Mouse (Mus musculus) layer of hippocampus, postnatal 10 days (tissue): Measurements from ENCODE around the gene Arhgef25. TPM values are rescaled to one million over a fixed set of nuclear protein-coding genes. Genes with fewer than 3 reads are reported as not detected.
A peak's percentile ranks its signal among the peaks of the same experiment; 100 is the strongest.

Experiments used
- DNase-seq, 2 experiments: peaks; one replicate each; pipeline ENCODE4 v3.0.0; 2021; ENCODE audit warnings: low spot score in 2 of 2
- total RNA-seq, 2 experiments: library from RNA; stranded (reverse); gene quantifications; 2 replicates each; pipeline ENCODE4 v1.2.3; 2021

Arhgef25 gene
- total RNA-seq, 2 experiments from 2014 or later: 125 to 132 TPM

DNA sequence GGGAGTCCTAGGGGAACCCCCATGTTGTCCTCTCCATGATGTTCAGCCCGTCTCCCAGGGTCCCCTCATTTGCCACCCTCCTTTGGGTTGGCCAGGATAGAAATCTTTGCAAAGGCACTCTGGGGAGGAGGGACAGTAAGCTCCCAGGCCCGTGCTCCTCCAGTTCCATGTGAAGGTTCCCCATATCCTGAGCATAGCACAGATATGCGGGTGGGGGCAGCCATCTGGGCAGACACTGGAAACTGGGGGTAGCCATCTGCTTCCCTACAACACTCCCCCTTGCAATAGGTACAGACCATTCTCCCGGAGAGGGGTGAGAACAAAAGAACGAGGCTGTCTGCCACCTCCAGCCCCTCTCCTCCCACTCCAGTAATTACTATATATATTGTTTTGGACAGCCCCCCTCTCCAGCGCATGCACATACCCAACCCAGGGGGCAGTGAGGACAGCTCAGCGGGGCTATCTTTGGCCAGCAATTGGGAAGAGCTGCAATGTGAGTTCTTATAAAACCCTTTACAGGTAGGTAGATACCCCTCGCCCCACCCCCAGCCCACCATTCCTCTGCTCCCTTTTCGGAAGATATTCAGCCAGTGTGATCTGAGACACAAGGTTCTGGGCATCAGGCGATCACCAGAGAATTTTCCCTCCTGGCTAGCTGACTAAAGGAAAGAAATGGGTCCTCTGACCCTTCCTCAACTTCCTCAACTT is 2.4 kb downstream of the Arhgef25 start:
- DNase-seq: peak; percentile 56 to 70

DNA sequence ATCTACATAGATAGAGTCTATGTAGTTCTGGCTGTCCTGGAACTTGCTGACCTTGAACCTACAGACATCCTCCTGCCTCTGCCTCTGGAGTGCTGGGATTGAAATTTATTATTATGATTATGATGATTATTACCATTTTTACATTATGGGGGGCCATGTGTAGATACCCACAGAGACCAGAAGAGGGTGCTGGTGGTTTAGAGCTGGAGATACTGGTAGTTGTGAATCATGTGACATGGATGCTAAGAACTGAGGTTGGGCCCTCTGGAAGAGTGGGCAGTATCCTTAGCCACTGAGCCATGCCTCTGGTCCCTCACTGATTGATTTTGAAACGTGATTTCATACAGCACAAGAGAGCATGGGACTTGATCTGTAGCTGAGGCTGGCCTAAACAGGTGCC is 3.4 kb downstream of the Arhgef25 start:
- no peak for DNase-seq

- no peak for DNase-seq
Measured at GRCm38 (mm10) chr10:127185506-127185905, 4.4 kb downstream of the Arhgef25 start.

- no peak for DNase-seq
Measured at GRCm38 (mm10) chr10:127185101-127185500, 4.8 kb downstream of the Arhgef25 start.

- no peak for DNase-seq
Measured at GRCm38 (mm10) chr10:127183759-127184158, 6.1 kb downstream of the Arhgef25 start.

DNA sequence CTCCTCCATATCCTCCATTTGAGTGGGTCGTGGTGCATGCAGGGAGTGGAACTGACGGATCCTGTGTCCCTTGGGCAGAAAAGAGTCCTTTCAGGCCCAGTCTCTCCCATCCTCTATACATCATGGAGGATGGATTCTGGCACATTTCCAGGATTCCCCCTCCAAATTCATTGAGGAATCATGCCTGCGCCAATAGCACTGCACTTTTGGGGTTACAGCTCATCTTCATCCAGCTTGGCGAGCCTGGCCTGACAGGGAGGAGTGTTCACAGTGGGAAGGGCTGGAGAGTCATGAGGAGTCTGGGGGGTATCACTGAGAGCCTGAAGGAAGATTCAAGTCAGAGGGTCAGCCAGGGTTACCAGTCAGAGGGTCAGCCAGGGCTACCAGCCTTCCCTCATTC is 7.3 kb downstream of the Arhgef25 start:
- DNase-seq: no peak

DNA sequence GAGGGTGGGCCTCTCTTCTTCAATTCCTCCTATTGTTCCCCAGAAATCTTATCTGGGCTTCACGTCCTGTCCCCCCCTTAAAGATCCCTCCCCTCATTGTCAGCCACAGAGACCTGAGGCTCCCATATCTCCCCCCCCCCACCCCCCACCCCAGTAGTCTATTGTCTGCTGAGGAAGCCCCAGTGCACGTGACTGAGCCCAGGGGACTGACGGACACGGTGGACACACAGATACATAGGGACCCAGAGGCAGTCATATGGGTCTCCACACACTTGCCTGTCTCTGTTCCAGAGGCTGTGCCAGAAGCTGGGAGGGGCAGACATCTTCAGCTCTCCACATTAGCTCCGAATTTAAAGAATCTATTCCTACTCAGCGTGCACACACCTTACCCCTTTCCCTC is 8.3 kb downstream of the Arhgef25 start:
- DNase-seq: no peak

DNA sequence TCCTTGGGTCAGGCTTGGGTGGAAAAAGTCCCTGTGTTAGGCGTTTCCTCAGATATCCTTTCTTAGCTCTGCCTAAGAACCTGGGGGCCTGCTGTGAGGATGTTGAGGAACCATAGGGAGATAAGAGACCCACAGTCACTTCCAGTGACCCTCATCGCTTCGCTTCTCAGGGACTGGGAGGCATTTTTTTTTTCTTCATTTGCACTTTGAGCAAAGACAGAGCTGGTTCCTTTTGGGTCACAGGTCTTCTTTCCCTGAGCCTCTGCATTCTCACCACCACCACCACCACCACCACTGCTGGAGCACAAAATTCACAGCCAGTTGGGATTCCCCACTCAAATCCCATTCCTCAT is 9.2 kb downstream of the Arhgef25 start:
- no peak for DNase-seq

DNA sequence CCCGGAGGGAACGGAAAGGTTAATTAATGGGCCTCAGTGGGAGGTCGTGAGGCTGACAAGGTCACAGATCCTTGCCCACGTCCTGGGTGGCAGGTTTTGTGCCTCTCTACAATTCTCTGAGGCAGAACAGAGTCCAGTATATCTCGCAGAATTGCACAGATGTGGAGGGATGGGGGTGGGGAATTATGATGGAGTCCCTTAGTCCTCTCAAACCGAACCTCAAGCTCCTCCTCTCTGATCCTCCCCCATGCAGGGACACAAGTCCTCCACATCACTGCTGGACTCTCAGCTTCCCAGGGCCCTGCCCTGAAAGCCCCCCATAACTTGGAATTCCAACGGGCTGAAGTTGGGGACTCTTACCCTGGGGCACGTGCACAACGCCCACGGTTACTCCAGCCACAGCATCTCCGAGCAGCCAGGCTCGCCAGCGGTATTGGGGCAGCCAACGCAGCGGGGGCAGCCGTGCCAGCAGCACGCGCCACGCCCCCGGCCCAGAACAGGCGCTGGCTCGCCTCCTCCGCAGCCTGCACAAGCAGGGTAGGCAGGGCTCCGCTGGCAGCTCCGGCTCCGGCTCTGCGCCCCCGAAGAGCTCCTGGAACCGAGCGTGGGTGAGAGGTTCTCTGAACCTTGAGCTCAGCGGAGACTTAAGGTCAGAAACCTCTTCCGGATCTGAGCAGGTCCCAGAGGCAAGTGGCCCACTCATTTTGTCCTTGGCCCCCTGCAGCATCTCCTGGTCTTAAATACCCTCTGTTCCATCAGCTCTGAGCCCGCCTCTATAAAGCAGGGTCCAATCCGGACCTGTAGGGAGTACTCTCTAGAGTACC is 9.8 kb downstream of the Arhgef25 start, which contains the start of gene Slc26a10:
Gene Slc26a10, minus strand, starts transcription at position 775 of the 824 bp plus-strand sequence.
- peak in 1 of 2 experiments; percentile 64 for DNase-seq

DNA sequence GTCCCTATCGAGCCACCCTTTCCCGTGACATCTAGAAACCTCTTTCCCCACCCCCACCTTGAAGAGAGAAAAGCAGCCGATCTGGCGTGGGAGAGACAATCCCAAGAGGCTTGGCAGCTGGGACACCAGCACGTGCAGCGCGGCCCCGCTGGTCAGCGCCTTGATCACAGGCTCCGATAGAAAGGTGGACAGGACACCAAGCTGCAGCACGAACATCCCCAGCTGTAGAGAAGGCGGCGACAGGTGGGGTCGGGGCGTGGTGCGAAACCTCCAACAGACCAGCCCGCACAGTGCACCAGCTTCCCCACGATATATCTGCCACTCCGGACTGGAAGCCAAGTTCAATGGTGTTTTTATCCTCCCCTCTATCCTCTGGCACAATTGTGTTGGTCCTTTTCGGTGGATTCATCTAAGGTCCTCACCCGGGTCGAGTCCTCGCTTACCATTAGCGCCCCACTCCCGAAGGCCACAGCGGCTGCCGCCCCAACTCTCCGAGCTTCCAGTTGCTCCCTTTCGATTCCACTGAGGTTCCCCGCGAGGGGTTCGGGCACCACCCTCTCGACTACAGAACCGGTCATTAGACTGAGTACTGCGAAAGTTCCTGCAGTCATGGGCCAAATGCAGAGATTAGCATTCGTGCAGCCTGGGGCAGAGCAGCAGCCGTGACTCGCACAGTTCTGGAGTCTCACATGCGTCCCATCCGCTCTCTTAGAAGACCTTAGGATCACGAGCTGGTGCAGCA is 11.4 kb downstream of the Arhgef25 start:
- DNase-seq: peak in 1 of 2 experiments; percentile 20

DNA sequence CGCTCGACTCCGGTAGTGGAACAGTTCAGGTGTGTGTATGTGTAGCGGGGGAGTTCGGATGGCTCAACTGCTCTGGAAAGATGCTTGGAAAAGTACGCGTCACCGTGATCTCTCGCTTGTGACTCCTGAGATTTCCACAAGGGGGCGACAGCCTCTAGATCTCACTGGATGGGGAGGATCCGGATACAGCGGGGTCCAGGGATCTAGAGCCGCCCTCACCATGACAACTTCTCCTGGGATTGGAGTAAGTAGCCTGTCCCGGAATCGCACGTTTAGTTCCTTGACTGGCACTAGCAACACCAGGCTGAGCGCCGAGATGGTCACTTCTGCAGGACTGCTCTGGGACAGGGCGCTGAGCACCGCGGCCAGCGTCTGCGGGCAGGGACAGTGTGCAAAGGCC is 12.2 kb downstream of the Arhgef25 start:
- DNase-seq: peak; percentile 85 to 87

- peak in 1 of 2 experiments; percentile 3 for DNase-seq
Measured at GRCm38 (mm10) chr10:127177235-127177634, 12.6 kb downstream of the Arhgef25 start.

DNA sequence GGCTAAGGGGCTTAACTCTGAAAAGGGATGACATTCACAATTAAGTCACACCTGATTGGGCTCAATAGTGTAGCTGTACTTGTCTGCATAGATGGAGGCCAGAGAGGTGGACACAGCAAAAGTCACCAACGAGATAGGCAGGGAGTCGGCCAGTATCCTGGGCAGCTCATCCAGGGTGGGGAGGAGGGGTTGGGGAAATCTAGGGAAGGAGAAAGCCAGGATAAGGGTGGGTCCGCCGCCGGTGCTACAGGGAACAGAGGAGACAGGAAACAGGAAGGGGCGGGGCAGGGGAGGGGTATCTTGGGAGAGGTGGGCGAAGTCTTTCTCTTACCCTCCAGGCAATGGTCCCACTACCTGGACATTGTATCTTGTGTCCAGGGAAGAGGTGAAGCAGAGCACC is 13.1 kb downstream of the Arhgef25 start:
- no peak for DNase-seq

DNA sequence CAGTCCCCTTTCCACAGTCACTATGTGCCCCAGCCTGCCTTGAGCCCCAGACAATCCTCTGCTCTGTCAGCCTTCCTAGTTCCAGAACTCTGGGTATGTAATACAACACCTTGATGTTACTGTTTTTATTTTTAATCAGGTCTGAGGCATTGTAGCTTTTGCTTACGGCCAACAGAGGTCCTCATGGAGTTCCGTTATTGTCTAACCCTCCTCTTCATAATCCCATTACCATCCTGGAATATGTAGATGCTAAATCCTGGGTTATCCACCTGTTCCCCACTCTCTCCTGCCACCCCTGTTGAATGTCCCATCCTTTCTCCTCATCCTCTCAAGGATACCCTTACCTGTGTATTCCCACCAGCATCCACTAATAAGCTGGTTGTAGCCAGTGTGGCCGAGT is 13.7 kb downstream of the Arhgef25 start:
- DNase-seq: peak in 1 of 2 experiments; percentile 2

DNA sequence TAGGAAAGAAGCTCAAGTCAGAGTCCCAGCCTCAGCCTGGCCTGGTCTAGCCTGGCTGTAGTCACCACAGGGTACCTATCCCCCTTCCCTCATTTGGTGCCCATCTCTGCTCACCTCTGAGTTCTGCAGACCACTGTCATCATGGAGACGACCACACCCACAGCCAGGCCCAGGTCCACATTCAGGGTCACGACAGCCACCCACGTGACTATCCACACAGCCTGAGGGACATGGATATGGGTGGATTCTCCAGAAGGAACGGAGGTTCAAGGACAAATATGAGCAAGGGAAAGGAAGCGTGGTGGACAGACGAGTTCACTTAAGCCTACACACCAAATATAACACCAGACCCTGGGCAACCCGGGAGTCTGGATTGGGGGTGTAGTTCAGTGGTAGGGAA is 15.7 kb downstream of the Arhgef25 start:
- DNase-seq: peak in 1 of 2 experiments; percentile 4

DNA sequence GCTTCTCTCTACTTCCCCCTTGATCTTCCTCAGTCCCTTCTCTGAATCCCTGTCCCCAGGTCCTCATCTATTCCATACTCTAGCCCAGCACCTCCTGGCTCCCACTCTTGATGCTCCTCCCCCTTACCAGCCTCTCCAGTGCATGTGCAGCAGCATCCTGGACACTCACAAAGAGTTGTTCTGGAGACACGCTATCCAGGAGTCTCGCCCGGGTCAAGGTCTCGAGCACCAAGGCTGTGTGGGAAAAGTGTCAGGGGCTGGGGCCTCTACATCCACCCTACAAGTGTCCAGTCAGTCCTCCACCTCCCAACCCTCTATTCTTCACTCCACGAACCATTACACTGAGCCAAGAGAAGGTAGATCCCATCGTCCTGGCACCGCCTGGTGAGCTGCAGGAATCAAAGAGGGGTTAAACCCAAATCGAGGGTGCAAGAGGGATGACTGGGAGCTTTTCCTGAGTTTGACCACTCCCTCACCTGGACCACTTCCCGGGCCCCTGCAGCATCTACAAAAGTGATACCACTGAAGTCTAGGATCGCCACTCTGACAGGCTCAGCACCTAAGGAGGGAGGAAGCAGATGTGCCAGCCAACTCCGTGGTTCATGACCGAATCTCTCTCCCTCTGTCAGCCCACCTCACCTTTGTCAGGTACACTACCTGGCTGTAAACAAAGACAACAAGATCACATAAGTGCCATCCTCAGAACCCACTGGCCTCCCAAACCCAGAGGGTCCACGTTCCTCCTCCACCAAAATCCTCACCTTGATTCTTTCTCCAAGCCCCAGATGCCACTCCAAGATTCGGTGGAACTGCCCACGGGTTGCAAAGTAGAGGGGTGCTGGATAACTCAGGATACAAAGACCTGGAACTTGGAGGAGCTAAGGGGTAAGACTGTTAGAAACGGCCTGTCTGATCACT is 16.5 kb downstream of the Arhgef25 start:
- DNase-seq: peak; percentile 4 to 11

DNA sequence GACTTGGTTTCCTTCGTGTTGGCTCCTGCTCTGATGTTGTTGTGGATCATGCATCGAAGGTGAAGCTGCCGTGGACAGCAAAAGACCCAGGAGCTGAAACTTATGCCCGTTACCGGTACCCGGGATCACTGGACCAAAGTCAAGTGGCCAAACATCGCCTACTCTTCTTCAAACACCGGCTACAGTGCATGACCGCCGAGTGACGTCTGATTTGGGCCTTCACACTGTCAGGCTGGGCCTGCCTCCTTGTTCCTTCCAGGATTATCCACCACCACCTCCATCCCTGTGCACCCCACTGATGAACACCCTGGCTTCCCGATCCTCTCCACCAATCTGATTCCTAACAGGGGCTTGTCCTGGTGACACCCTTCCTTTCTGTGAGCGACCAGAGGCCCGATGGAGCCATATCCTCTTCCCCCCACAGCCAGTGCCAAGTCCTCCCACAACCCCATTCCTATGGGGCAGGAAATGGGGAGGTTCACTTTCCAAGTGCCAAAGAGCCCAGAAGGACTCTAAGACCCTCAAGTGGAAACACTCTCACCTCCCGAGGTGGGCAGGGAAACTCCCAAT is 18.2 kb downstream of the Arhgef25 start:
- DNase-seq: no peak

- DNase-seq: peak; percentile 72 to 80
Measured at GRCm38 (mm10) chr10:127170837-127171272, 19.0 kb downstream of the Arhgef25 start.

DNA sequence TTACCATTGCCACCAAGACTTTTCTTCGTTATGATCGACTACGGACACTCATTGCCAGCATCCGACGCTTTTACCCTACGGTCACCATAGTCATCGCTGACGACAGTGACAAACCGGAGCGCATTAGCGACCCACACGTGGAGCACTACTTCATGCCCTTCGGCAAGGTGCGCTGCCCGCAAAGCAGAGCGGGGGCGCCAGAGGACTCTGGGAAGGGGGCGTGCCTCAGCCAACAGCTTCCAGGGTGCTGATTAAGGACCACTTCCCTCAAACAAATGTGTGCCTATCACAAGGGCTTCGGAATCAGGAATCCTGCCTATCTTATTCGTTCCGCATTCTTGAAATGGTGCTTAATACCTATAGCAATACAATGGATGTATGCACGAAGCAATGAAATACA is 19.9 kb downstream of the Arhgef25 start:
- peak in 1 of 2 experiments; percentile 56 for DNase-seq

DNA sequence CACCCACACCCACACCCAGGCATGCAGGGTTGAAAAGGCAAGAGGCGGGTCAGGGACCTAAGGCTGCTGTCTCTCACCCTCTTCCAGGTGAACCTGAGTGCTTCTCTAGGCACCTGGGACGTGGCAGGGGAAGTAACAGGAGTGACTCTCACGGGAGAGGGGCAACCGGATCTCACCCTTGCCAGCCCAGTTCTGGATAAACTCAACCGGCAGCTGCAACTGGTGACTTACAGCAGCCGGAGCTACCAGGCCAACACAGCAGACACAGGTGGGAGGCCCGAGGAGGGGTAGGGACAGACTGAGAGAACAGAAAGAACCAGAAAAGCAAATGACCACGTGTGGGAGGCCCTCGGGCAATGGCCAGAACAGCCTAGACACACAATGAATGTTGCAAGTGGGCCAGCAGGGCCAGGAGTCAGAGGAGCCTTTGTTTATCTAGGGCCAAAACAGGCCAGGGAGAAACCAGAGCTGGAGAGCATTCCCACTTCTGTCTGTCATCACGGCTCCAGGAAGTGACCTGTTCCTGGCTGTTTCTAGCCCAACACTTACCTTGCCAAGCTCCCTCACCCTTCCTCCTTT is 22.2 kb downstream of the Arhgef25 start:
- DNase-seq: no peak
